Mouse (Mus musculus) spleen, adult 18-20 months (tissue): ENCODE measurements around the gene St6galnac3.
"Not testable (repeated sequence)": the region's sequence is repeated elsewhere in the genome, so short reads cannot be mapped to it uniquely, and the experiment has no call there.

Source experiments
- DNase-seq, 2 experiments: peaks; one replicate each; pipeline ENCODE4 v3.0.0; 2022; ENCODE audit warnings: mixed read lengths in 2 of 2

St6galnac3 gene

DNA sequence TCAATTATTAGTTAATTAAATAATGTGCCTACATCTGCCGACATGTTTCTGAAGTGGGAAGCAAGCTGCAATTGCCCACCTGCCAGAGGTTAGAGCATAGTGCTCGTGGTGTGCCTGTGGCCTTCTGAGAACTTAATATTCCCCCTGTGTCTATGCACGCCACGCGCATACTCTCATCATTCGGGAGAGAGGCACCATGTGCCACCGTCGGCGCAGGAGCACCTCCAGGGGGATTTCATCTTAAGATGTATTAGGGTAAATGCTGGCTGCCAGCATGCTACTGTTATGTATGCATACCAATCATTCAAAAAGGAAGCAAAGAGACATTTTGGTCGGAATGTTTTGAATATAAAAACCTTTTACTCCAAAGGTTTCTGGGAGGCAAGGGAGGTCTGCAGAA lies 319.3 kb downstream of the St6galnac3 start:
- DNase-seq, result no peak

DNA sequence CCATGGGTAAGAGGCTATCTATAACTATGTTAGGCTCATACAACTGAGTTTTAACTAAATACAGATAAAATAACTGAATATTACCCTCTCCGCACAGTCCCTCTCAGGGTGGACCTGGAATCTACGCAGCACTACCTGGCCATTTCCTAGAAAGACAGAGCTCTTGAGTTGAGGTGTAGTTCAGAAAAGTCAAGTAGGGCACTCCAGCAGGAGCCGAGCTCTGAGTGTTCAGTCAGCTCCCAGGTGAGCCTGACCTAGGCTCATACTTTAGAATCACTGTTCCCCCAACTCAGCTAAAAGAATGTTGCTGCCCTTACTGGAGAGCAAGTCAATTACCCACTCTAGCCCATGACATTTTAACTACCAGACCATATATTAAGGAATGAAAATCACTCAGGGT lies 324.7 kb downstream of the St6galnac3 start:
- DNase-seq, result no peak

DNA sequence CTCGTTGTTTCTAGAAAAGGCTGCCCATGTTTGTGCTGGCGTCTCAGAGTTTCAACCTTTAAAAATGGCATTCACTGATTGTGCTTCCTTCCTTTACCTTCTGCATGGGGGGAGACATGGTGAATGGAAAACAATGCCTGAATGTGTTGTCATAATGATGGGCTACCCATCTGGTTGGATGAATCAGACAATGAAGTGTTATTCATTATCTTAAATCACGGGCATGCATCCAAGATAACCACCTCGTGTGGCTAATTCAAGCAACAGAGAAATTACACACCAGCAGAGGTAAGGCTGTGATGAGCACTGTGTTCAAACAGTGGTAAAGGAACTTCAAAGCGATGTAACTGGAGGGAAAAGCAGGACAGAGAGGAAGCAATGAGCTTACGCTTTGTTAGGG lies 325.4 kb downstream of the St6galnac3 start:
- DNase-seq, result no peak

DNA sequence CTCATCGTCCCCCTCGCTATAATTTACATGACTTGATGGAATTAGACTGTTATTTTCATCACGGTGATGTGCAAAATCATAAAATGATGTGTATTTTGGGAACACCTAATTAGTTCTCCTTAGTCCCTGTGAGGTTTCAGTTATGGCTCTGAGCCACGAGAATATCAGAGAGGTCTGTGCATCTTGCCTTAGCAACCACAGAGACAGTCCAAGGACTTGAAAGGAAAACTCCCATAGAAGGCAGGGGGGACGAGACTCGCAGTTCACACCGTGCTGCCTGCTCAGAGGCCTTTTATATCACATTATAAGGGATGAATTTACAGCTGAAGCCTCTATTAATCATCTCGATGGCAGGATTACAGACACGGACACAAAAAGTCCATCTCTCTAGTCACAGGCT lies 327.2 kb downstream of the St6galnac3 start:
- DNase-seq, result no peak

DNA sequence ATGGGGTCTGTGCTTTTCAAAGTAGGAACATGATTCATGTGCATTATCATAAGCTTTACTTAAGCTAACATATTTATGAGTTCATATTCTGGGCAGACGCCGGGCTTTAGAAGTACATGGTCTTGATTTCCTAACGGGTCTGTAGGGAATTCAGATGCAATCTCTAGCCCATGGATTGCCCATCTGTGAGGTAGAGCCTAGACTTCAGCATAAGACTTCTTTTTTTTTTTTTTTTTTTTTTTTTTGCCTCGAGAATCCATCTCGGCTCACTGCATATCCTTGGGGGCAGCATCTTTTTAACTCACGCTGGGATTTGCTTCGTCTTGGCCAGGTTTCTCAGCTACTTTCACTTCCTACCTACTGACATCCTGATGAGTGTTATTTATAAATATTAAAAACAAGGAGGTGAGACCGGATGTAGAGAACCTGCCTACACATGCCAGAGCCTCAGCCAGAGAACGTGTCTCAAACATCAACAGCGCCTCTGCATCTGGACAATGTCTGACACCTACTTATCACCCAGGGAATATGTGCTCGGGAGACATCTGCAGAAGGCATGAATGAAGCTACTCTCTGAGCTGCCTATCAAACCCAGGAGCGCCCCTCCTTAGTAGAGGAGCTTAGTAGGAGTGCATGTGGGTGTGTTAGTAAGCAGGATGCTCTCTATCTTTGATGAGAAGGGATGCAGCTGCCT lies 328.5 kb downstream of the St6galnac3 start:
- no peak for DNase-seq

DNA sequence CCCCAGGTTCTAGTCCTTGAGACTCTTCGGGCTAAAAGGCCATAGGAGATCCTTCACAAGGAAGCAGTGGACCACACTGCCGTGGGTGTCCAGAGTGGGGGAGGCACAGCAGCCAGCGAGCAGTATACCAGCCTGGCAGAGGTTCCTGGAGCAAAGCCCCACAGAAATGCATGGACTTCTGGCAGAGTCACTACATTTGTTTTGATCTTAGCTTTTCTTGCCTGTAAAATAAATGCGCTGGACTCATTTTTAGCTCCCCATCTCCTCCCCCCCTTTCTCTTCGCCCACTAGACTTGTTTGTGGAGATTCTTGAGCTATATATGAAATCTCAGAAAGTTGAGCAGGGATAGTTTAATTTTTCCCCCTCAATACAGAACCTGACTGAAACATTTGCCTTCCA lies 329.6 kb downstream of the St6galnac3 start:
- DNase-seq, result no peak

DNA sequence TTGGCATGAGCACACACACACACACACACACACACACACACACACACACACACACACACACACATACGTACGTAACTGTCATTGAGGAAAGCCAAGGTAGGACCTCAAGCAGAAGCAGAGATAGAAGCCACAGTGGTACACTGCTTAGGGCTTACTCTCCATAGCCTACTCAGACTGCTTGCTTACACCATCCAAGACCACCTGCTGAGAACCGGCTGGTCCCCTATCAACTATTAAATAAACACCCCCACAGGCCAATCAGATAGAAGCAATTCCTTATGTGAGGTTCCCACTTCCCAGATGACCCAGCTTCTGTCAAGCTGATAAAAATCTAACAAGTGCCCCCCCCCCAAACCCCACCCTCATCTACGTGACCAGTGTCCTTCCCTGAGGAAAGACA lies 330.2 kb downstream of the St6galnac3 start:
- DNase-seq, result no peak

DNA sequence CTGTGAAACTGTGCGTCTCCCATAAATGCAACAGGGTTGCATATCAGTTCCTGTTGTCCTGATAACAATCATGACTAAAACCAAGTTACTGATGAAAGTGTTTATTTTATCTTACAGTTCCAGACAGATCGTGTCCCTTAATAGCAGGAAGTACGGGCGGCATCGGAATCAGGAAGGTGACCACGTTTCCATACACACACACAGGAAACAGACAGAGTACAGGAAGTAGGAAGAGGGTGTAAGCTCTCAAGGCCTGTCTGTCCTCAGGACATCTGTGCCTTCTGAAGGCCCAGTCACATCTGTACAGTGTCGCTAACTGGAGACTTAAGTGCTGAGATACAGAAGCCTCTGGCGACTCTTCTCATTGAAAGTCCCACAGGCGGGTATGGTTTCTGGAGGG lies 330.8 kb downstream of the St6galnac3 start:
- no peak for DNase-seq

DNA sequence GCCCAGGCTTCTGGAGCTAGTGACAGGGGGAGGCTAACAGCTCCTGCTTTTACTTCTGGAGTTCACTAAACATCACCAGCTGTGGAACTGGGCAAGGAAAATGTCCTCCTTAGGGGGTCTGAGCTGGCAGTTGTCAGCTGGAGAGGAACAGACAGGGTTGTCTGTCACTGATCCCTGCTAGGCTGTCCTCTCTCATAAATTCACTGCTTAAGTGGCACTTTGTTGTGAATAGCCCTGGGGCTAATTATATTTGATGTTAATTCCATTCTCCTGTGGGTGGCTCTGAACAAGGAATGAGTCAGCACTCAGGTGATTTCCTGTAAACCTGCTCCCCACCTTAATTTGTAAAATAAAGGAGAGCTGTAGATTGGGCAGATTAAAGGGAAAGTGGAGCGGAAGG lies 333.5 kb downstream of the St6galnac3 start:
- not testable (repeated sequence) for DNase-seq

DNA sequence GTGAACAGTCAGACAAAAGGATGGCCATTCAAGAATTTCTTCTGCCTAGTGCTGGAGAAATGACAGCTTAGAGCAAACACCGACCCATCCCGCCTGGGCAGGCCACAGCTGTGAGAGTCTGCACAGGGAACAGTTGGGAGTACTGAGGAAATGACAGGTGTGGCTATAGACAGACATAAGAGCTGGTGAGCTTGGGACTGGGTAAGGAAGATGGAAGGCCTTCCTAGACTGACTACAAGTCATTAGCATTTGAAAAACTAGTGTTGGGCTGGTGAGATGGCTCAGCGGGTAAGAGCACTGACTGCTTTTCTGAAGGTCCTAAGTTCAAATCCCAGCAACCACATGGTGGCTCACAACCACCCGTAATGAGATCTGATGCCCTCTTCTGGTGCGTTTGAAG lies 340.3 kb downstream of the St6galnac3 start:
- not testable (repeated sequence) for DNase-seq

DNA sequence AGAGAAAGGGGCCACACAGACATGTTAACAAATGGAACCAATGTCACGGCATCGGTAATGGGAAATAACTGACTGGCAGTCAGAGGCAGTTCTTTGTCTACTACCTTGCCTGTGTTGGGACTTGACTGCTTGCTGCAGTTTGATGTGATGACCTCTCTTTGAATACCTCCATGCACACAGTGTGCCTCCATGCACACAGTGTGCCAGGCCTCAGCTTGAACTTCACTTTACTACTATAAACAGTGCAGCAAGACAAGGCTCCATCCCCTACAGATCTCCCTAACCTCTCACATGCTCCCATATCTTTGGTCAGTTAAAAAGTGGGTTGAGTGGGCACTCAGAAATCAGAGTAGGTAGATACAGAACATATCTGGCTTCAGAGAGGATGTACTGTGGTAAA lies 341.3 kb downstream of the St6galnac3 start:
- no peak for DNase-seq

DNA sequence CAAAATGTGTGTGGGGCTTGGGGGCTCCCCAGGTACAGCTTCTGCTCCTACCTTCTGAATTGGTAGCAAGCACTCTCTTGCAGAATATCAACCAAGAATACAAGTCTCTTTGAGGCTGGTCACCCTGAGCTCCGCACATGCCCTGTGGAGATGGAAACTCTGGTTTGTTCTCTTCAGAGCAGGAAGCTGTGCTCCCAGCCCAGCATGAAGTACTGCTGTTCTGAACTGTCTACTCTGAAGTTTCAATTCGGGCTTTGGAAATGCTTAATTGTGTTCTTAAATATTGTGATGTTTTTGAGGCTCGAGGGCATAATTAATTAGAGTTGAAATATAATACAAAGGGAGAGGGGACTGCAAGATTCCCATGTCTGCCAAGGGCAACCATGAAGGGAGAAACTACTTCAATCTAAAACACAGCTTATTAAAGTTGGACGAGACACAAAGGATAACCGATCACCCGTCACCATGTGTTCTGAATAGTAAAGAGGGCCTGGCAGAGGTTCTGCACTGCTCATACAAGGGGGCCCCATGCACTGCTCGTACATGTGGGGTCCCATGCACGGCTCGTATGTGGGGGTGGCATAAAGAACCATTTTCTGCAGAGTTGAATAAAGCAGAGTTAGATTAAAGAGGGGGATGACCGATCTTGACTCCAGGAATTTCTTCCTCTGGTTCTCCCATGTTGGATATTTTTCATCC lies 359.8 kb downstream of the St6galnac3 start:
- no peak for DNase-seq

DNA sequence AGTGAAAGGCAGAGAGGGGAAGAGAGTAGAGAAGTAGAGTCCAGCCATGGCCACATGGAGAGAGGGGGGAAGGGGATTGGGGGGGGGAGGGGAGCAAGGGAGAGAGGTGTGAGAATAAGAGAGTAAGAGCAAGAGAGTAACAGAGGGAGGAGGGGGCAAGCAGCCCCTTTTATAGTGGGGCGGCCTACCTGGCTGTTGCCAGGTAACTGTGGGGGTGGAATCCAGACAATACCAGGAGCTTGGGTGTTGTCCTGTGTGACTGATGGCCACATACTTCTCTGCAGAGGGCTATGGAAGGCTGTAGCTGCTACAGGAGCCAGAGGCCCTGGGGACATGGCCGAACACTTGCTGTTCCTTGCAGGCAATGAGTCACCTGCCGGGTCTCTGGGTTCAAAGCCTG lies 360.6 kb downstream of the St6galnac3 start:
- no peak for DNase-seq

DNA sequence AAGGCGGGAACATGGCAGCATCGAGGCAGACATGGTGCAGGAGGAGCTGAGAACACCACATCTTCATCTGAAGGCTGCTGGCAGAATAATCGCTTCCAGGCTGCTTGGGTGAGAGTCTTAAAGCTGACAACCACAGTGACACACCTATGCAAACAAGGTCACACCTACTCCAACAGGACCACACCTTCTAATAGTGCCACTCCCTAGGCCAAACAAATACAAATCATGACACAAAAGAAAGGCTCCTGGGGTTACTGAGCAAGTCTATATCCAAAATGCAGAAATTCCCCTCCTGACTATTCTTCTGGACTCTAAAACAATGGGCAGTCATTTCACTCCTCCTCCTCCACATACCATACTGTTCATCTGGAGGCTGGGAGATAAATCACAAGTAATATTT lies 365.0 kb downstream of the St6galnac3 start:
- DNase-seq, result no peak

DNA sequence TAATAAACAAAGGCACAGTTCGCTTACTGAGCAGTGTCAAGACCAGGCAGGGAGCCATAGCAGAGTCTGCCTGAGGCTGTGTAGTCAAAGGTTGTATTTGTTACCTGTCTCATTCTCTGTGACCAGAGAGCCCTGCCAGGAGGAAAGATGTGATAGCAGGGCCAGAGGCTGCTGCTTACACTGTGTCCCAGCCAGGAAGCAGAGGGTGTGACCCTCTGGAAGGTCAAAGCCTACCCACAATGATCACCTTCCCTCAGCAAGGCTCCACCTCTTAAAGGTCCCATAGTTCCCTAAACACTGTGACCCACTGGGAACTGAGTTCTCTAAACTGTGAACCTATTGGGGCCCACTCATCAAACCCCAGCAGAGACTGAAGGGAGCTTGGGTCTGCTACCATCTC lies 368.9 kb downstream of the St6galnac3 start:
- DNase-seq, result no peak

DNA sequence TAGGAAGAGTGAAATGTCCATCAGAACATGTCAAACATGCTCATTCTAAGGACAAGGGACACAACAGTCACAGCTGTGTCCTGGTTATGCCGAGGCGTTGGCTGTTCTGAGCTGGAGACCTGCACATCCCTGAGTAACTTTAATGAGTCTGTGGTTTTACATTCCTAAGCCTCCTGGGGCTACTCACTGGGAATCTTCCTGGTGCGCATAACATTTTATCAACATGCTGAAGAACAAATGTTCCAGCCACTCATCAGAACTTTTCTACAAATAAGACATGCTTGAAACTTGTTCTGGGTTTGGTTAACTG lies 370.0 kb downstream of the St6galnac3 start:
- no peak for DNase-seq

DNA sequence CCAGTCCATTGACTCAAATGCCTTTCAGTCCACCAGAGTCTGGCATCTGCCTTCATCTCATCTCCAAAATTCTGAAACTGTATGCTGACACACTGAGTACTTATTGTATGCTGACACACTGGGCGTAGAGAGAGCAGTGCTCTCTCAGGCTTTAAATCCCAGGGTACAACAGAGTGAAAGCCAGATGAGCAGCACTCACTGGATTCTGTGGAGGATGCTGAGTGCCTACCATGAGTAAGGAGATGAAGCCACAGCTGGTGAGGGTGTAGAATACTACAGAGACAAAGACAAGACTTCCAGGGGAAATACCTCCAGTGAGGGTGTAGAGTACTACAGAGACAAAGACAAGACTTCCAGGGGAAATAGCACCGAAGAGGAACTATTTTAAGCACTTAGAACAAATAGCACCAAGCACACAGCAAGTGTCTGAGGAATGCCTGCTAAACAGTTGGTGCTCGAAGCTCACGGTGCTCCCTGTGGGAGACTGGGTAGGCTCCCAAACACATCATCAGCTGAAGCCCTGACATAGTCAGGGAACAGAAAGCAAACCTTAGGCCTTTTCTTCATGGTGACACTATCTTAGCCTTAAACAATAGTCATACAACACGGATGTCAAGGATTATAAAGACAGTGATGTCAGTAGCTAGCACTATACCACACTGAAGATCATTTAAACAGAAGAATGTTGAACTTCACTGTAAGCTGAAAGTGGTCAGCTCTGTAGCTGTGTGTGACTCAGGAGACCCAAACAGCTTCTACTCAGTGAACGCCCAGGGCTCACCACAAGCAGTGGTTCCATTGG lies 370.6 kb downstream of the St6galnac3 start:
- no peak for DNase-seq

DNA sequence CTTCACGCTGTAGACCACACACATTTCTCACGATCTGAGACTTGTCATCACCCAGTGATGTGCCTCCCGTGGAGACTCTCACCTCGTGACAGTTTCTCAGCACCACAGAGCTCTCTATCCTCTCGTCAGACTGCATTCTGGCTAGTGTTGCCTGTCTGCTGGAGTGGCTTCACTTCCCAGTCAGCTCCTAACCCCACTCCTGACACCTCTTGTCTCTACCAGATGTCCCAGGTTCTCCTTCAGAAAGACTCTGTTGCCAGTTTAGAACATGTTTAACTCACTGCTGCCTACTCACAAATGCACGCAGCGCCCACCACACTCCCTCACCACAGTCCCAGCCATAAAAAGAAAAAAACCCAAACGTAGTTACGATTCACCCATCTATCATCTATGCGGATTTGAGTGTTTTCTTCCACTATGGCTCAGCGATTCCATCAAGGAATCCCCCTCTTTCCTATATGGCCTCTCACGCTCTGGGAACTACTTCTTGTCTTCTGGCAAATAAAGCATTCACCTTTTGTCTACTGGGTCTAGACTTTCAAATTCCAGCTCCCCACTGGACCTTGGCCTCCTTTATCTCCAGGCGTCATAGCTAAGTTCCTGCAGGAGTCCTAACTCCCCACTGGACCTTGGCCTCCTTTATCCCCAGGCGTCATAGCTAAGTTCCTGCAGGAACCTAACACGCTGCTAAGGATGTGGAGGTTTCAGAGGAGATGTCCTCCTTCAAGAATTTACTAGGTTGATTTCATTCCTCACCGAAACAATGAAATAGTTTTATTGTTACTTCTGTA lies 371.5 kb downstream of the St6galnac3 start:
- no peak for DNase-seq

DNA sequence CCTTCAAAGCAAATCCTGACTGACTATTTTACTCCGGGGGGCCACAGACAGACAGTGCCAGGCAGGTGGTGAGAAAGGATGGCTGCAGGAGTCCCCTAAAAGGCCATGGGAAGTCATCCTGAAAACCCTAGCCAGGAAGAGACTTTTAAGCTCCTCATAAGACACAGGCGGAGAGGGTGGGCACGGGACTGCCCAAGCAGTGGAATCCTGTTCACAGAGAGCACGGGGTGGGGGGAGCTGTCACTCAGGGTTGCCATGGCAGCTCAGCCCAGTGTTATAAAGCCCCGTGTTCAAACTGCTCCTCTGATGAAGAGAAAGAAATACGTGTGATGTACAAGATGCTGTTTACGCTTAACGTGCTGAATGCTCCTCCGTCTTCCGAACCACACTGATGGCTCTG lies 375.0 kb downstream of the St6galnac3 start:
- DNase-seq, result no peak

DNA sequence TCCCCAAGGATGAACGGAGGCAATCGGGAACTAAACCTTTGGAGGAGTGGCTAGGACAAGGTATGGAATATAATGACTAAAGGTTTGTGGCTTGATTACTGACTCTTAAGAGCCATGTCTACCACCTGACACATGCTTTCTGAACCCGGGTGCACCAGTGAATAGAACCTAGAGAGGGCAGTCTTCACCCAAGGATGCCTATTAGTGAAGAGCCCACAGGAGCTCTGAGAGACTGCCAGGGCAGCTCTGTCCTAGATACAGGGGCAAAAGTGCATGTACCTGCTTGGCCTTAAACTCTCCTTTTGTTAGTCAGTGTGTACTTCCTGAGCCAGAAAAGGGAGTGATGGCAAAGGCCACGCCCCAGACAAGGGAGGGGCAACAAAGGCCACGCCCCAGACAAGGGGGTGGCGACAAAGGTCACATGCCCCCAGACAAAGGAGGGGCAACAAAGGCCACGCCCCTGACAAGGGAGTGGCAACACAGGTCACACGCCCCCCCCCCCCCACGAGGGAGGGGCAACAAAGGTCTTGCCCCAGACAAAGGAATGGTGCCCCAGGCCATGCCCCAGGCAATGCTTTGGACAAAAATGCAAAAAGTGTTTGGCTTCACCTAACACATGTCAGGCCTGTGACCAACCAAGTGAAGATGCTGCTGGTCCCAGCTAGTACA lies 376.0 kb downstream of the St6galnac3 start:
- no peak for DNase-seq

DNA sequence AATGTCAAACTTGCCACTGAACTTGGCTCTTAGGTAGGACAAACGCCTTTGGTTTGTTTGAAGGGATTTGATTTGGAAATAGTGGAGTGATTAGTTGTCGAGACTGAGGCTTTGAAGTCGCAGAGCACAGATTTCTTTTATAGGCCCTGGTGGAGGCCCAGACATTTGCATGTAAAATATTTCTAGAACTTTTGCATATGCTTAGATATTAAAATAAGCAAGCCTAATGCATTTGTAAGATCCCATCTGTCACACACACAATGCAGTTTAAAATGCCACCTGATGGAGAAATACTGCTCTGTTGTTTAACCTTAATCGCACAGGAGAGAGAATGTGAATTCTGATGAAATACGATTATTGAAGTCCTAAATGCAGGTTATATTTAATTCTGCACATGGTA lies 380.0 kb downstream of the St6galnac3 start:
- DNase-seq, result no peak

DNA sequence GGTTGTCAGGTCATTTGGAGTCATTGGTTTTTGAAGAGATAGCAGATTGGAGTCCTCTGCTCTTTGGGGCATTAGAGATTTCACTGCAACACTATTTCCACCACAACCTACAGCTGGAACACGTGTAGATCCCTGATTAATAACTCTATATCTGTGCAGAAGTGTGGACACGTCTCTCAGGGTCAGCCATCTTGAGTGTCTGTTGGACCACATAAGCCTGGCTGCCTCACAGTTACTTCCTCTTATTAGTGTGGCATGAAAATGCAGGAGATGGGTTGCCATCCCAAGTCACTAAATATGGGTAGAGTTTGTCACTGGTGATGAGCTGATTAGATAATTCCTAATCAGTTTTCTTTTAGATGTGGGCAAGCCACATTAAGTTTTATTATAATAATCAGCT lies 385.0 kb downstream of the St6galnac3 start:
- no peak for DNase-seq

DNA sequence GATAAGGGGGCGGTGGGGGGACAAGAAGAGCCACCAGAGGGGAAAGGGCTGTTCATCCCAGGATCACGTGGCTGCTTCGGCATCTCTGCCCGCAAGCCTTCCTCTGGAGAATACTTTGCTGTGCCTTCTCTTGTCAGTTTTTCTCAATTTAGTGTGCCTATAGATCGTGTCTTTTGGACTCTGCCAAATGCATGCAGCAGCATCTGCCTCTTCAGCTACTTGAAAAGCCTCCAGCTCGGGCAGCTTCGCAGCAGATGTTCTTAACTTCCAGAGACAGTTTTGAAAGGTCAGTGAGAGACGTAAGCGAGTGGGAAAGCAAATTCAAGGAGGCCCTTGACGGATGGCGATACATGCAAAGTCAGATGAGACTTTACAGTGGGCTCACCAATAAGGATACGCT lies 385.9 kb downstream of the St6galnac3 start:
- DNase-seq, result no peak
